Mouse (Mus musculus) megakaryocyte, embryonic 14.5 days (primary cell): ENCODE measurements around the gene Plgrkt.

Experiments used
- FLI1 ChIP-seq: IDR thresholded peaks from 2 replicates; pipeline ENCODE4 v1.6.1; 2012; ENCODE audit warnings: low read length, inconsistent platforms, mixed read lengths
- GATA1 ChIP-seq: IDR thresholded peaks from 3 replicates; pipeline ENCODE4 v1.6.1; 2012; ENCODE audit warnings: mixed read lengths, low read length, inconsistent platforms, borderline replicate concordance

GRCm38 (mm10) chr19:29393333-29393732, 26.1 kb upstream of the Plgrkt start:
- no peak for TF ChIP-seq GATA1
- no peak for TF ChIP-seq FLI1
